Mouse (Mus musculus): ENCODE results near the gene Scarf2. TPM values are rescaled to one million over a fixed set of nuclear protein-coding genes. Genes with fewer than 3 reads are reported as not detected.

Gene Scarf2
- total and polyA plus RNA-seq, 3 experiments: 0.62 to 1.2 TPM; not detected in 1

GRCm38 (mm10) chr16:17799584-17799983 lies 2.5 kb downstream of the Scarf2 start:
- Histone ChIP-seq H3K27me3 (ENCODE audit: control insufficient read depth in 1 of 2, insufficient read depth in 2 of 2, low read length in 2 of 2) (no peaks in the 10 kb centered on the region), H3K36me3 (ENCODE audit: control insufficient read depth in 1 of 2, insufficient read depth in 2 of 2, low read length in 2 of 2) (no peaks in the 10 kb centered on the region; a peak in 1 of 4 replicates), H3K9me3 (replicated peaks; ENCODE audit: insufficient read depth, low read length) (no peaks in the 10 kb centered on the region), H3K79me2 (ENCODE audit: control insufficient read depth, insufficient read depth, low read length, poor library complexity) (no peaks in the 10 kb centered on the region), H3K9ac (ENCODE audit: control insufficient read depth, low read depth, low read length, poor library complexity, severe bottlenecking) (no peak overlapping the region), H3K4me1 (ENCODE audit: control insufficient read depth in 1 of 2, insufficient read depth in 2 of 2, low read length in 2 of 2) (peaks cover 0 to 4% of the 10 kb centered on the region in 2 experiments; a peak in 1 of 4 replicates), H3K27ac (ENCODE audit: control insufficient read depth, low read depth, low read length) (no peak overlapping the region), H3K4me3 (ENCODE audit: control insufficient read depth in 1 of 2, insufficient read depth in 1 of 2, low read depth in 2 of 2, low read length in 2 of 2) (no peak overlapping the region)
- DNase-seq (ENCODE audit: low read depth, low spot score): no peak
- TF ChIP-seq ZC3H11A (IDR thresholded peaks at IDR 0.05; ENCODE audit: low read depth, low read length) (no peak), E2F4 (IDR thresholded peaks at IDR 0.05; ENCODE audit: borderline replicate concordance, low read depth, low read length) (no peak), ZKSCAN1 (IDR thresholded peaks at IDR 0.05; ENCODE audit: low read depth, low read length) (no peak), USF2 (IDR thresholded peaks at IDR 0.05; ENCODE audit: borderline replicate concordance in 1 of 2, insufficient read depth in 1 of 2, low read depth in 1 of 2, low read length in 2 of 2) (no peak), ELF1 (IDR thresholded peaks at IDR 0.05; ENCODE audit: low read depth, low read length) (no peak), MEF2A (IDR thresholded peaks at IDR 0.05; ENCODE audit: extremely low read depth, insufficient replicate concordance, low read depth, low read length, poor library complexity, severe bottlenecking) (no peak)

GRCm38 (mm10) chr16:17801777-17802455 lies 4.8 kb downstream of the Scarf2 start:
- Histone ChIP-seq H3K9me3 (replicated peaks; ENCODE audit: insufficient read depth, low read length) (no peaks in the 10 kb centered on the region), H3K9ac (ENCODE audit: control insufficient read depth, low read depth, low read length, poor library complexity, severe bottlenecking) (no peak overlapping the region), H3K4me1 (ENCODE audit: control insufficient read depth in 1 of 2, insufficient read depth in 2 of 2, low read length in 2 of 2) (peaks cover 0 to 23% of the 10 kb centered on the region in 2 experiments; a peak in 2 of 4 replicates), H3K27ac (ENCODE audit: control insufficient read depth, low read depth, low read length) (no peak overlapping the region), H3K36me3 (ENCODE audit: control insufficient read depth in 1 of 2, insufficient read depth in 2 of 2, low read length in 2 of 2) (no peaks in the 10 kb centered on the region; a peak in 1 of 4 replicates), H3K27me3 (ENCODE audit: control insufficient read depth in 1 of 2, insufficient read depth in 2 of 2, low read length in 2 of 2) (no peaks in the 10 kb centered on the region), H3K4me3 (ENCODE audit: control insufficient read depth in 1 of 2, insufficient read depth in 1 of 2, low read depth in 2 of 2, low read length in 2 of 2) (no peak overlapping the region), H3K79me2 (ENCODE audit: control insufficient read depth, insufficient read depth, low read length, poor library complexity) (peaks cover 2% of the 10 kb centered on the region; the same call in 1 of the 2 replicates)
- TF ChIP-seq BHLHE40 (IDR thresholded peaks at IDR 0.05; ENCODE audit: borderline replicate concordance, low read depth, low read length) (no peak), CHD1 (IDR thresholded peaks at IDR 0.05; ENCODE audit: low read depth, low read length) (no peak), MYC (IDR thresholded peaks at IDR 0.05; ENCODE audit: low read depth, low read length) (no peak), JUND (IDR thresholded peaks at IDR 0.05; ENCODE audit: low read depth, low read length) (no peak), SIN3A (IDR thresholded peaks at IDR 0.05; ENCODE audit: low read length) (no peak), ZKSCAN1 (IDR thresholded peaks at IDR 0.05; ENCODE audit: low read depth, low read length) (no peak), NELFE (IDR thresholded peaks at IDR 0.05; ENCODE audit: low read depth, low read length) (no peak), TCF12 (IDR thresholded peaks at IDR 0.05; ENCODE audit: low read depth, low read length) (no peak), ZC3H11A (IDR thresholded peaks at IDR 0.05; ENCODE audit: low read depth, low read length) (no peak), HCFC1 (IDR thresholded peaks at IDR 0.05; ENCODE audit: low read depth, low read length) (no peak), ZMIZ1 (IDR thresholded peaks at IDR 0.05; ENCODE audit: low read depth, low read length) (no peak), USF1 (IDR thresholded peaks at IDR 0.05; ENCODE audit: low read depth, low read length) (no peak), CHD2 (IDR thresholded peaks at IDR 0.05; ENCODE audit: low read length) (no peak), RCOR1 (IDR thresholded peaks at IDR 0.05; ENCODE audit: low read depth, low read length) (no peak), MYB (IDR thresholded peaks at IDR 0.05; ENCODE audit: low read depth, low read length) (no peak), CTCF (IDR thresholded peaks at IDR 0.05 in 2 of 3, conservative IDR thresholded peaks at IDR 0.05 in 1 of 3; ENCODE audit: control insufficient read depth in 1 of 3, insufficient read depth in 1 of 3, low read depth in 2 of 3, low read length in 3 of 3, poor library complexity in 1 of 3, severe bottlenecking in 1 of 3) (no peak), MEF2A (IDR thresholded peaks at IDR 0.05; ENCODE audit: extremely low read depth, insufficient replicate concordance, low read depth, low read length, poor library complexity, severe bottlenecking) (no peak), SMC3 (IDR thresholded peaks at IDR 0.05; ENCODE audit: low read depth, low read length) (no peak), RAD21 (IDR thresholded peaks at IDR 0.05; ENCODE audit: low read depth, low read length) (no peak)
- no peak for DNase-seq (ENCODE audit: low read depth, low spot score)
